Mouse (Mus musculus): ENCODE measurements around the gene Ankdd1b. TPM values are rescaled to one million over a fixed set of nuclear protein-coding genes. Genes with fewer than 3 reads are reported as not detected.

Gene Ankdd1b
- polyA plus RNA-seq, 1 experiment from 2014 or later, result not detected

- H3K27me3 ChIP-seq (ENCODE audit: control insufficient read depth, insufficient read depth, low read length), result no peaks in the 10 kb centered on the region
- WGBS, result 91% methylated on average over 4 of the region's 4 CpGs
These were observed 34.7 kb upstream of the Ankdd1b start for GRCm38 (mm10) chr13:96505661-96506060.

GRCm38 (mm10) chr13:96499891-96500290 lies 28.9 kb upstream of the Ankdd1b start:
- 81% methylated on average over 2 of the region's 2 CpGs for WGBS
- H3K4me2 ChIP-seq (ENCODE audit: low read depth, low read length), result no peak overlapping the region
- H3K27ac ChIP-seq (ENCODE audit: low read depth, low read length), result no peak overlapping the region
- no peaks in the 10 kb centered on the region for H3K36me3 ChIP-seq (ENCODE audit: control insufficient read depth, insufficient read depth, low read length)
- ATAC-seq (ENCODE audit: low read depth), result no peak
- H3K9ac ChIP-seq (replicated peaks; ENCODE audit: low read depth, low read length), result no peak overlapping the region
- H3K4me1 ChIP-seq (ENCODE audit: control insufficient read depth, insufficient read depth, low read length), result no peaks in the 10 kb centered on the region
- no peaks in the 10 kb centered on the region for H3K9me3 ChIP-seq (ENCODE audit: control insufficient read depth, low read length)
- no peaks in the 10 kb centered on the region for H3K27me3 ChIP-seq (ENCODE audit: control insufficient read depth, insufficient read depth, low read length)
- no peak overlapping the region for H3K4me3 ChIP-seq (ENCODE audit: low read depth, low read length)

More at GRCm38 (mm10) chr13:96505661-96506060, 34.7 kb upstream of the Ankdd1b start:
- no peaks in the 10 kb centered on the region for H3K36me3 ChIP-seq (ENCODE audit: control insufficient read depth, insufficient read depth, low read length)
- no peaks in the 10 kb centered on the region for H3K4me1 ChIP-seq (ENCODE audit: control insufficient read depth, insufficient read depth, low read length)
- H3K27ac ChIP-seq (ENCODE audit: low read depth, low read length), result no peak overlapping the region
- ATAC-seq (ENCODE audit: low read depth), result no peak
- H3K4me3 ChIP-seq (ENCODE audit: low read depth, low read length), result no peak overlapping the region
- no peak overlapping the region for H3K9ac ChIP-seq (replicated peaks; ENCODE audit: low read depth, low read length)
- no peaks in the 10 kb centered on the region for H3K9me3 ChIP-seq (ENCODE audit: control insufficient read depth, low read length)
- H3K4me2 ChIP-seq (ENCODE audit: low read depth, low read length), result no peak overlapping the region

- no peaks in the 10 kb centered on the region for H3K36me3 ChIP-seq (ENCODE audit: control insufficient read depth, insufficient read depth, low read length)
- WGBS, result 86% methylated on average over 8 of the region's 8 CpGs
These were observed 25.6 kb upstream of the Ankdd1b start for GRCm38 (mm10) chr13:96496630-96497029.

DNA sequence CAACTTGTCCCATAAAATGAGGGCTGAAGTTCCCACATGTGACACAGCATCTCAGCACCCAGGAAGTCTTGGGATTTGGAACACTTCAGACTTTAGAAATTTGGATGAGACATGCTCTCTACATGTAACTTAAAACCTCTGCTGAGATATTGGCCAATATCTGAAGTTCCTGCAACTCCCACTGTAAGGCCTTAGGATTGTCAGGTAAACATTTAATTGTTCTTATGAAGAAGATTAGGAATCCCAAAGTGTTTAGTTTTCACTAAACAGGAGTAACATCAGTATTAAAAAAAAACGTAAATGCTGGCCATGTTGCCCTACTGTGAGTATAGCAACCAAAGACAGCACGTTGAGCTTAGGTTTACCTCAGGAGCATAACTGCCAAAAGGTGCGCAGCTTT lies 19.4 kb upstream of the Ankdd1b start, which contains the start of gene Gm17622:
TSS of gene Gm17622 (plus strand) at position 301 of the 400 bp plus-strand sequence.
- H3K4me2 ChIP-seq (ENCODE audit: low read depth, low read length), result no peak within 1 kb of the TSS
- no peaks in the 10 kb centered on the region for H3K27me3 ChIP-seq (ENCODE audit: control insufficient read depth, insufficient read depth, low read length)
- ATAC-seq (ENCODE audit: low read depth), result no peak
- H3K4me1 ChIP-seq (ENCODE audit: control insufficient read depth, insufficient read depth, low read length), result no peaks in the 10 kb centered on the region
- H3K36me3 ChIP-seq (ENCODE audit: control insufficient read depth, insufficient read depth, low read length), result no peaks in the 10 kb centered on the region
- WGBS, result 98% methylated on average over 3 of the region's 3 CpGs
- H3K9ac ChIP-seq (replicated peaks; ENCODE audit: low read depth, low read length), result no peak within 1 kb of the TSS
- H3K9me3 ChIP-seq (ENCODE audit: control insufficient read depth, low read length), result no peaks in the 10 kb centered on the region
- H3K4me3 ChIP-seq (ENCODE audit: low read depth, low read length), result no peak within 1 kb of the TSS
- no peak within 1 kb of the TSS for H3K27ac ChIP-seq (ENCODE audit: low read depth, low read length)

More at GRCm38 (mm10) chr13:96496630-96497029, 25.6 kb upstream of the Ankdd1b start:
- H3K9ac ChIP-seq (replicated peaks; ENCODE audit: low read depth, low read length), result no peak overlapping the region
- H3K27ac ChIP-seq (ENCODE audit: low read depth, low read length), result no peak overlapping the region
- no peaks in the 10 kb centered on the region for H3K9me3 ChIP-seq (ENCODE audit: control insufficient read depth, low read length)
- H3K4me2 ChIP-seq (ENCODE audit: low read depth, low read length), result no peak overlapping the region
- no peaks in the 10 kb centered on the region for H3K4me1 ChIP-seq (ENCODE audit: control insufficient read depth, insufficient read depth, low read length)
- no peak for ATAC-seq (ENCODE audit: low read depth)
- no peak overlapping the region for H3K4me3 ChIP-seq (ENCODE audit: low read depth, low read length)
- H3K27me3 ChIP-seq (ENCODE audit: control insufficient read depth, insufficient read depth, low read length), result no peaks in the 10 kb centered on the region

DNA sequence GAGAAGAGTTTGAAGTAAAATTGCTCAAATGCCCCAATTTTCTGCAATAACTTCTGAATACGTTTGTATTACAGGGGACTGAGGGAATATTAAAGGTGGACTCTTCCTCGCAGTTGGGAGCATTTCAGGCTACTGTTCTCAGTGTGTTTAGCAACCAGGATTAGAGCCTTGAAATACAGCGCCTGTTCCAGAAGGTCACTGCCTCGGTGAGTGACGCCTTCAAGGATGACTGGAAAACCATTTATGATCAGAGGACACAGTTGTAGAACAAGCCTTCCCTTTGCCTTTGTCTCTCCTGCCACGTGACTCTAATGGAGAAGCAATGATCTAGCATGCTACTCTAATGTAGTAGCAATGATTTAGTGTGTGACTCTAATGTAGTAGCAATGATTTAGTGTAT lies 17.0 kb upstream of the Ankdd1b start:
- H3K4me3 ChIP-seq (ENCODE audit: low read depth, low read length), result no peak overlapping the region
- H3K27me3 ChIP-seq (ENCODE audit: control insufficient read depth, insufficient read depth, low read length), result no peaks in the 10 kb centered on the region
- no peak overlapping the region for H3K9ac ChIP-seq (replicated peaks; ENCODE audit: low read depth, low read length)
- no peak overlapping the region for H3K4me2 ChIP-seq (ENCODE audit: low read depth, low read length)
- no peak overlapping the region for H3K27ac ChIP-seq (ENCODE audit: low read depth, low read length)
- no peak for ATAC-seq (ENCODE audit: low read depth)
- no peaks in the 10 kb centered on the region for H3K9me3 ChIP-seq (ENCODE audit: control insufficient read depth, low read length)
- no peaks in the 10 kb centered on the region for H3K36me3 ChIP-seq (ENCODE audit: control insufficient read depth, insufficient read depth, low read length)
- no peaks in the 10 kb centered on the region for H3K4me1 ChIP-seq (ENCODE audit: control insufficient read depth, insufficient read depth, low read length)
- 92% methylated on average over 6 of the region's 6 CpGs for WGBS

- no peak overlapping the region for H3K27ac ChIP-seq (ENCODE audit: low read depth, low read length)
- H3K4me3 ChIP-seq (ENCODE audit: low read depth, low read length), result no peak overlapping the region
- H3K4me2 ChIP-seq (ENCODE audit: low read depth, low read length), result no peak overlapping the region
- no peaks in the 10 kb centered on the region for H3K4me1 ChIP-seq (ENCODE audit: control insufficient read depth, insufficient read depth, low read length)
- H3K9me3 ChIP-seq (ENCODE audit: control insufficient read depth, low read length), result no peaks in the 10 kb centered on the region
- ATAC-seq (ENCODE audit: low read depth), result no peak
- no peaks in the 10 kb centered on the region for H3K36me3 ChIP-seq (ENCODE audit: control insufficient read depth, insufficient read depth, low read length)
- 93% methylated on average over 6 of the region's 6 CpGs for WGBS
- no peaks in the 10 kb centered on the region for H3K27me3 ChIP-seq (ENCODE audit: control insufficient read depth, insufficient read depth, low read length)
- no peak overlapping the region for H3K9ac ChIP-seq (replicated peaks; ENCODE audit: low read depth, low read length)
These were observed 16.2 kb upstream of the Ankdd1b start for GRCm38 (mm10) chr13:96487230-96487629.

- no peak for ATAC-seq (ENCODE audit: low read depth)
- no peak overlapping the region for H3K4me3 ChIP-seq (ENCODE audit: low read depth, low read length)
- no peak overlapping the region for H3K4me2 ChIP-seq (ENCODE audit: low read depth, low read length)
- no peaks in the 10 kb centered on the region for H3K4me1 ChIP-seq (ENCODE audit: control insufficient read depth, insufficient read depth, low read length)
- H3K27me3 ChIP-seq (ENCODE audit: control insufficient read depth, insufficient read depth, low read length), result no peaks in the 10 kb centered on the region
- no peak overlapping the region for H3K27ac ChIP-seq (ENCODE audit: low read depth, low read length)
- WGBS, result 97% methylated on average over 1 of the region's 1 CpGs
- no peak overlapping the region for H3K9ac ChIP-seq (replicated peaks; ENCODE audit: low read depth, low read length)
- no peaks in the 10 kb centered on the region for H3K9me3 ChIP-seq (ENCODE audit: control insufficient read depth, low read length)
- no peaks in the 10 kb centered on the region for H3K36me3 ChIP-seq (ENCODE audit: control insufficient read depth, insufficient read depth, low read length)
These were observed 8.0 kb upstream of the Ankdd1b start for GRCm38 (mm10) chr13:96478991-96479390.

- Histone ChIP-seq H3K9ac (replicated peaks; ENCODE audit: low read depth, low read length) (no peak overlapping the region), H3K27ac (ENCODE audit: low read depth, low read length) (no peak overlapping the region), H3K9me3 (ENCODE audit: control insufficient read depth, low read length) (no peaks in the 10 kb centered on the region), H3K4me1 (ENCODE audit: control insufficient read depth, insufficient read depth, low read length) (no peaks in the 10 kb centered on the region), H3K27me3 (ENCODE audit: control insufficient read depth, insufficient read depth, low read length) (no peaks in the 10 kb centered on the region), H3K4me2 (ENCODE audit: low read depth, low read length) (no peak overlapping the region), H3K4me3 (ENCODE audit: low read depth, low read length) (no peak overlapping the region), H3K36me3 (ENCODE audit: control insufficient read depth, insufficient read depth, low read length) (no peaks in the 10 kb centered on the region)
- no peak for ATAC-seq (ENCODE audit: low read depth)
- 96% methylated on average over 4 of the region's 4 CpGs for WGBS
These were observed 6.2 kb upstream of the Ankdd1b start for GRCm38 (mm10) chr13:96477226-96477625.

- Histone ChIP-seq H3K9me3 (ENCODE audit: control insufficient read depth, low read length) (no peaks in the 10 kb centered on the region), H3K4me3 (ENCODE audit: low read depth, low read length) (no peak overlapping the region), H3K4me1 (ENCODE audit: control insufficient read depth, insufficient read depth, low read length) (no peaks in the 10 kb centered on the region), H3K9ac (replicated peaks; ENCODE audit: low read depth, low read length) (no peak overlapping the region), H3K27me3 (ENCODE audit: control insufficient read depth, insufficient read depth, low read length) (no peaks in the 10 kb centered on the region), H3K4me2 (ENCODE audit: low read depth, low read length) (no peak overlapping the region), H3K36me3 (ENCODE audit: control insufficient read depth, insufficient read depth, low read length) (no peaks in the 10 kb centered on the region), H3K27ac (ENCODE audit: low read depth, low read length) (no peak overlapping the region)
- 89% methylated on average over 6 of the region's 6 CpGs for WGBS
- ATAC-seq (ENCODE audit: low read depth), result no peak
These were observed 442 bp downstream of the Ankdd1b start for GRCm38 (mm10) chr13:96470556-96470955.

Data from neural tube, embryonic 14.5 days (tissue).